Mouse (Mus musculus): ENCODE measurements around the gene Olfm1. TPM values are rescaled to one million over a fixed set of nuclear protein-coding genes. Genes with fewer than 3 reads are reported as not detected.

Olfm1 gene
- polyA plus RNA-seq, 1 experiment from 2014 or later, result 11.7 TPM

DNA sequence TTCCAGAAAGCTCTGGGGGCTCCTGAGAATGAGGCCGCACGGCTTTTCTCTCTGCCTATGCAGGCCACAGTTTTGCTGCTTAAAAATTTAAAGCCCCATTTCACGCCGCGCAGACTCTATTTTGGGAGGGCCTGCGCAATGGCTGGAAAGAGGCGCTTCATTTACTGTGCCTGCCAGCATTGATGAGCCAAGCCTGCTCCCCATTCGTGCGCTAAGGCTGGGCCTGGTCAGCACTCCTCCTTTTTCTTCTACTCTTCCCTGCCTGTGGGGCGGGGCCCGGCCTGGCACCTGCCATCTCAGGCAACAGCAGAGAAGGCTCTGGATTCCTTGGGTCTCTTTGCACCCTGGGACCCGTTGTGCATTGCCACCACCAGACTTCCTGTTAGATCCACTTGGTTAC is 16.9 kb downstream of the Olfm1 start:
- Histone ChIP-seq H3K4me3 (ENCODE audit: control insufficient read depth in 1 of 2, insufficient read depth in 1 of 2, low read depth in 1 of 2, low read length in 2 of 2) (no peak overlapping the region), H3K4me2 (ENCODE audit: low read length) (no peak overlapping the region), H3K9ac (ENCODE audit: low read length) (no peak overlapping the region), H3K27me3 (ENCODE audit: control insufficient read depth, insufficient read depth, low read length) (peaks cover 24% of the 10 kb centered on the region), H3K36me3 (ENCODE audit: control insufficient read depth, insufficient read depth, low read length) (no peaks in the 10 kb centered on the region), H3K4me1 (ENCODE audit: control insufficient read depth in 2 of 2, insufficient read depth in 2 of 2, low read length in 2 of 2) (peaks cover 0 to 11% of the 10 kb centered on the region in 2 experiments; a peak in 3 of 4 replicates), H3K9me3 (ENCODE audit: control insufficient read depth, low read length) (no peaks in the 10 kb centered on the region), H3K27ac (replicated peaks in 1 of 2; ENCODE audit: control insufficient read depth in 1 of 2, insufficient read depth in 1 of 2, low read depth in 2 of 2, low read length in 2 of 2) (no peak overlapping the region)
- no peak for ATAC-seq (ENCODE audit: insufficient number of reproducible peaks, insufficient read depth, low FRiP score, low read depth)
- WGBS, result 86% methylated on average over 12 of the region's 12 CpGs

DNA sequence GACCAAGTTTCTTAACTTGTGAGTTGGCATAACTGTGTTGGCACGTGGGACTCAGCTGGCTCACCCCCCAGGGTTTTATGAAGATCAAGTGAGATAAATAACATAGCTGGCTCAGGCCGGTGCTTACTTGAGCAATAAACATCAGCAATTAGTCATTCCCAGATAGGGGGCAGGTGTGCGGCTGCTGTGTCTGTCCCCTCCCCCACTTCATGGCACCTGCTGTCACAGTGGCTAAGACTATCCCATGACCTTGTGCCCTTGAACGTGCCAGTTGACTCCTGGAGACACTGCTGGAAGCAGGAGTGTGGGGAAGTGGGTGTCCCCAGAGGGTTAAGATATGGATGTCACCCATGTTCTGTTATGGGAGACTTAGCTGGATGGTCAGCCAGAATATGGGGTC is 17.5 kb downstream of the Olfm1 start:
- no peak for ATAC-seq (ENCODE audit: insufficient number of reproducible peaks, insufficient read depth, low FRiP score, low read depth)
- H3K4me3 ChIP-seq (ENCODE audit: control insufficient read depth in 1 of 2, insufficient read depth in 1 of 2, low read depth in 1 of 2, low read length in 2 of 2), result no peak overlapping the region
- H3K9ac ChIP-seq (ENCODE audit: low read length), result no peak overlapping the region
- WGBS, result 65% methylated on average over 4 of the region's 4 CpGs
- peaks cover 18% of the 10 kb centered on the region for H3K27me3 ChIP-seq (ENCODE audit: control insufficient read depth, insufficient read depth, low read length)
- H3K27ac ChIP-seq (replicated peaks in 1 of 2; ENCODE audit: control insufficient read depth in 1 of 2, insufficient read depth in 1 of 2, low read depth in 2 of 2, low read length in 2 of 2), result no peak overlapping the region
- no peak overlapping the region for H3K4me2 ChIP-seq (ENCODE audit: low read length)
- H3K4me1 ChIP-seq (ENCODE audit: control insufficient read depth in 2 of 2, insufficient read depth in 2 of 2, low read length in 2 of 2), result peaks cover 0 to 8% of the 10 kb centered on the region in 2 experiments; a peak in 3 of 4 replicates
- no peaks in the 10 kb centered on the region for H3K9me3 ChIP-seq (ENCODE audit: control insufficient read depth, low read length)
- H3K36me3 ChIP-seq (ENCODE audit: control insufficient read depth, insufficient read depth, low read length), result no peaks in the 10 kb centered on the region

DNA sequence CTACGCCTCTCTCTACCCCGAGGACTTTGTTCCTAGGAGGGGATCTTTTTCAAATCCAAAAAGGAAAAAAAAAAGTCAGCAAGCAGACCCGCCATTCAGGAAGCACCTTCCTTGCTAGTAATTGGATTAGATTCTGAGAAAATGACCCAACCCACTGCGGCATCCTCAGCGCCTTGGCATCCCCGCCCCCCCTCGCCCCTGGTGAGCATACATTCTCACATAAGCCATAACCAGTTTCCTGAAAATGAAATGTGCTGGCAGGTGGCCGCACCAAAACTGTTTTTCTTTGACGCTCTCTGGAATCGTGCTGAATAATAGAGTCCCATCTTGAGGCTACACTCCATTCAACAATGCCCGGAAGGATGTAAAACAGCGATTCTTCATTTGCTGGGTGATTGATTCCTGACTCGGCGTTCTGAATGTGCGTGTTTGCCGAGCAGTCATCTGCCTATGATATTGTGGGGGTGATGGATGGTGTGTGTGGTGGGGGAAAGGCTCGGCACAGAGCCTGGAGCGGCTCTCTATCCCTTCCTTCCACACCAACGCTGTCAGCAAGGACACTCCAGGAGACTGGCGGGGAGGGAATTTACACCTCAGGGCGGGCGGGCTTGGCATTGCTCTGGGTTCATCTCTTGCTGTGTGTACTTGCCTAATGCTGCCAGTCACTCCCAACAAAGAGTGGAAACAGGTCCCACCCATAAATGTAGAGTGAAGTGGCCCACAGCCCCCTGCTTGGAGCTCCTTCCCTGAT is 18.9 kb downstream of the Olfm1 start:
- ATAC-seq (ENCODE audit: insufficient number of reproducible peaks, insufficient read depth, low FRiP score, low read depth), result no peak
- H3K4me3 ChIP-seq (ENCODE audit: control insufficient read depth in 1 of 2, insufficient read depth in 1 of 2, low read depth in 1 of 2, low read length in 2 of 2), result no peak overlapping the region
- peaks cover 11% of the 10 kb centered on the region for H3K27me3 ChIP-seq (ENCODE audit: control insufficient read depth, insufficient read depth, low read length)
- no peaks in the 10 kb centered on the region for H3K4me1 ChIP-seq (ENCODE audit: control insufficient read depth in 2 of 2, insufficient read depth in 2 of 2, low read length in 2 of 2)
- H3K27ac ChIP-seq (replicated peaks in 1 of 2; ENCODE audit: control insufficient read depth in 1 of 2, insufficient read depth in 1 of 2, low read depth in 2 of 2, low read length in 2 of 2), result no peak overlapping the region
- no peaks in the 10 kb centered on the region for H3K36me3 ChIP-seq (ENCODE audit: control insufficient read depth, insufficient read depth, low read length)
- no peak overlapping the region for H3K9ac ChIP-seq (ENCODE audit: low read length)
- H3K9me3 ChIP-seq (ENCODE audit: control insufficient read depth, low read length), result no peaks in the 10 kb centered on the region
- no peak overlapping the region for H3K4me2 ChIP-seq (ENCODE audit: low read length)
- WGBS, result 66% methylated on average over 22 of the region's 22 CpGs

DNA sequence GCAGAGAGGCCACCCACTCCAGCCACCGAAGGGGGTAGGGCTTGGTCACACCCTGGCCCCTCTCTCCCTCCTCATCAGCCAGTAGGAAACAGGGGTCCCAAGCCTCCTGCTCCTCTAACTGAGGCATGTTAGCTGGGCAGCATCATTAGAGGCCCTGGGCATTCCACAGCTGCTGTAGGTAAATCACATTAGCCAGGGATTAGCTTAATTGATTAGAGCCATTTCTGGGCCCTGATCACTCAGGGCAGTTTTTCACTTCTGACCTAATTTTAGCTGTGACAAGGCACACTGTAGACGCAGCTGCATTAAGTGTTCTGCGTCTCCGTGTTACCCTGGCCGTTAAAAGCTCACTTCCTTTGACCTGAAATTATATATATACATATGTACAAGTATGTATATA is 20.1 kb downstream of the Olfm1 start:
- ATAC-seq (ENCODE audit: insufficient number of reproducible peaks, insufficient read depth, low FRiP score, low read depth), result no peak
- Histone ChIP-seq H3K9me3 (ENCODE audit: control insufficient read depth, low read length) (no peaks in the 10 kb centered on the region), H3K4me3 (ENCODE audit: control insufficient read depth in 1 of 2, insufficient read depth in 1 of 2, low read depth in 1 of 2, low read length in 2 of 2) (no peak overlapping the region), H3K27ac (replicated peaks in 1 of 2; ENCODE audit: control insufficient read depth in 1 of 2, insufficient read depth in 1 of 2, low read depth in 2 of 2, low read length in 2 of 2) (no peak overlapping the region), H3K4me2 (ENCODE audit: low read length) (no peak overlapping the region), H3K4me1 (ENCODE audit: control insufficient read depth in 2 of 2, insufficient read depth in 2 of 2, low read length in 2 of 2) (no peaks in the 10 kb centered on the region), H3K36me3 (ENCODE audit: control insufficient read depth, insufficient read depth, low read length) (no peaks in the 10 kb centered on the region), H3K9ac (ENCODE audit: low read length) (no peak overlapping the region), H3K27me3 (ENCODE audit: control insufficient read depth, insufficient read depth, low read length) (peaks cover under 1% of the 10 kb centered on the region; the same call in 1 of the 2 replicates)
- 53% methylated on average over 5 of the region's 5 CpGs for WGBS

DNA sequence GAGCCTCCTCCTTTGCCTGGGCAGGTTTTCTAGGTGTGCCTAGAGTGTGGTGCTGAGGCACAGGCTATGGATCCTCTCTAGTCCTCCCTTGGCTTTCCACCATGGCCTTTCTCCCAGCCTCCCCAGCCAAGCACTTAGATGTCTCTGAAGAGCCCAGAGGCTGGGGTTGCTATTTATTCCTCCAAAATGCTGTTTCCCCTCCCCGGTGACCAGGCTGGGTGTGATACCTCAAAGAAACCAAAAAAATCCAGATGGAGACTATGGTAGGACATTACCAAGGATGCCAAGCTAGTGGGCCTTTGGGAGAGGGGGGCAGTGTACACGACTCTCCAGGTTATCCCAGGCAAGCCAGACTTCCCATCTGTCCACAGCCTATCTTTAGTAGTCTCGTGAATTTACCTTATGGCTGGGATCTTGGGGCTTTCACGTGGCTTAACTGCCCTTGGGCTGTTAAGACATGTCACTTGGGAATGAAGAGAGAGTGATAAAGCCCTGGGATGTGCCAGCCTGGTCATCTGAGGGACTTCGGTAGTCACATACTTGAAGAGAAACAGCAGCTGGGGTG is 23.5 kb downstream of the Olfm1 start:
- no peak for ATAC-seq (ENCODE audit: insufficient number of reproducible peaks, insufficient read depth, low FRiP score, low read depth)
- 64% methylated on average over 5 of the region's 5 CpGs for WGBS
- H3K27me3 ChIP-seq (ENCODE audit: control insufficient read depth, insufficient read depth, low read length), result no peaks in the 10 kb centered on the region; the same call in 1 of the 2 replicates
- H3K27ac ChIP-seq (replicated peaks in 1 of 2; ENCODE audit: control insufficient read depth in 1 of 2, insufficient read depth in 1 of 2, low read depth in 2 of 2, low read length in 2 of 2), result no peak overlapping the region
- peaks cover 13 to 14% of the 10 kb centered on the region in 2 experiments for H3K4me1 ChIP-seq (ENCODE audit: control insufficient read depth in 2 of 2, insufficient read depth in 2 of 2, low read length in 2 of 2)
- H3K9me3 ChIP-seq (ENCODE audit: control insufficient read depth, low read length), result no peaks in the 10 kb centered on the region
- no peak overlapping the region for H3K4me2 ChIP-seq (ENCODE audit: low read length)
- H3K4me3 ChIP-seq (ENCODE audit: control insufficient read depth in 1 of 2, insufficient read depth in 1 of 2, low read depth in 1 of 2, low read length in 2 of 2), result no peak overlapping the region
- no peak overlapping the region for H3K9ac ChIP-seq (ENCODE audit: low read length)
- H3K36me3 ChIP-seq (ENCODE audit: control insufficient read depth, insufficient read depth, low read length), result no peaks in the 10 kb centered on the region

DNA sequence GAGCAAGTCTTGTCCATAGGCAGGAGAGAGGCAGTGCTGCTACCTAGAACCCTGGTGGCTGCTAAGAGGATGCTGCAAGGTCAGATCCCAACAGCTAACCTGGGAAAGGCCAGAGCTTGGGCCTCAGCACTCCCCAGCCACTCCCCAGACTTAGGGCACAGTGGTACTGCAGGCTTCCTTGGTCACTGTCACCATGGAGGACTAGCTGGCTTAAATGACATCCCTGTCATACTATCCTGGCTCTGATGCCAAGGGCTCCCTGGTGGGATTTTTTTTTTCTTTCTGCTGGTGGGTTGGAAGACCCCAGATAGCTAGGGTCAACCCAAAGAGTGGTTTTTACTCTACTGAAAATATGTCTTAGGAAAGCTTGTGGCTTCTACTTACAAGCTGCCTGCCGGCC is 25.0 kb downstream of the Olfm1 start:
- 88% methylated on average over 1 of the region's 1 CpGs for WGBS
- Histone ChIP-seq H3K4me2 (ENCODE audit: low read length) (no peak overlapping the region), H3K27ac (replicated peaks in 1 of 2; ENCODE audit: control insufficient read depth in 1 of 2, insufficient read depth in 1 of 2, low read depth in 2 of 2, low read length in 2 of 2) (no peak overlapping the region), H3K9ac (ENCODE audit: low read length) (no peak overlapping the region), H3K9me3 (ENCODE audit: control insufficient read depth, low read length) (no peaks in the 10 kb centered on the region), H3K4me1 (ENCODE audit: control insufficient read depth in 2 of 2, insufficient read depth in 2 of 2, low read length in 2 of 2) (peaks cover 13 to 14% of the 10 kb centered on the region in 2 experiments), H3K4me3 (ENCODE audit: control insufficient read depth in 1 of 2, insufficient read depth in 1 of 2, low read depth in 1 of 2, low read length in 2 of 2) (no peak overlapping the region), H3K36me3 (ENCODE audit: control insufficient read depth, insufficient read depth, low read length) (no peaks in the 10 kb centered on the region), H3K27me3 (ENCODE audit: control insufficient read depth, insufficient read depth, low read length) (no peaks in the 10 kb centered on the region; the same call in 1 of the 2 replicates)
- ATAC-seq (ENCODE audit: insufficient number of reproducible peaks, insufficient read depth, low FRiP score, low read depth), result no peak

DNA sequence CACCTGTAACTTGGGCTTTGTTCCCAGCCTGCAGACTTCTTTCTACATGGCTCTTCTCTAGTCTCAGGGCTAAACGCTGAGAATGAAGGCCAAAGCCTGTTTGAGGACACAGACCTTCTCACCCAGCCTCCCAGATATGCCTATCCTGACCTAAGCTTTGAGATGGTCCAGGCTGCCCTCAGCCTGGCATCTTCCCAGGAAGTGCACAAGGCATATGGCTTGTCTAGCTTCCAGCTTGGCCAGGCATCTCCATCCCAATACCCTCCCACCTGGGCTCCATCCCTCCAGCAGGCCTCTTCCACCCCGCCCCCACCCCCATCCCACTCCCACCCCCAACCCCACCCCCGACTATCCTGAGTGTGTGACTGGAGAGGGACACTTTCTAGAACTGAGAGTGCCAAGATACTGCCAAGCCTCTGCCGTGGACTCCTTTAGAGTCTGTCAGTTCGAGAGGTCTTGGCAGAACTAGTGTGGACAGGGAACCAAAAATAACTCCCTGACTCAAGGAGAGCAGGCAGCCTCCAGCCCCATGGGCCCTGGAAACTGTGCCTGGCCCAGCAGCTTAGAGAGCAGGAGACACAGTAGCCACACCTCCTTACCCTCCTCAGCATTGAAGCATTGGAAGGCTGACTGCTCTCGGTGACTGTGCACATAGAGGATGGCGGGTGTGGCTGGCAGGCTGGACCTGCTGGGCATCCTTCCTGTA is 26.0 kb downstream of the Olfm1 start:
- Histone ChIP-seq H3K9me3 (ENCODE audit: control insufficient read depth, low read length) (no peaks in the 10 kb centered on the region), H3K4me2 (ENCODE audit: low read length) (no peak overlapping the region), H3K4me3 (ENCODE audit: control insufficient read depth in 1 of 2, insufficient read depth in 1 of 2, low read depth in 1 of 2, low read length in 2 of 2) (no peak overlapping the region), H3K9ac (ENCODE audit: low read length) (no peak overlapping the region), H3K27me3 (ENCODE audit: control insufficient read depth, insufficient read depth, low read length) (no peaks in the 10 kb centered on the region), H3K36me3 (ENCODE audit: control insufficient read depth, insufficient read depth, low read length) (no peaks in the 10 kb centered on the region), H3K27ac (replicated peaks in 1 of 2; ENCODE audit: control insufficient read depth in 1 of 2, insufficient read depth in 1 of 2, low read depth in 2 of 2, low read length in 2 of 2) (peak overlapping the region; percentile 20 to 54; a peak in 2 of 4 replicates), H3K4me1 (ENCODE audit: control insufficient read depth in 2 of 2, insufficient read depth in 2 of 2, low read length in 2 of 2) (peaks cover 13 to 14% of the 10 kb centered on the region in 2 experiments)
- ATAC-seq (ENCODE audit: insufficient number of reproducible peaks, insufficient read depth, low FRiP score, low read depth), result peak; percentile 66
- 19% methylated on average over 7 of the region's 7 CpGs for whole genome bisulfite sequencing
